Comparison of ENCODE assay signal across 31 mouse cellular contexts in the genomic region with DNA sequence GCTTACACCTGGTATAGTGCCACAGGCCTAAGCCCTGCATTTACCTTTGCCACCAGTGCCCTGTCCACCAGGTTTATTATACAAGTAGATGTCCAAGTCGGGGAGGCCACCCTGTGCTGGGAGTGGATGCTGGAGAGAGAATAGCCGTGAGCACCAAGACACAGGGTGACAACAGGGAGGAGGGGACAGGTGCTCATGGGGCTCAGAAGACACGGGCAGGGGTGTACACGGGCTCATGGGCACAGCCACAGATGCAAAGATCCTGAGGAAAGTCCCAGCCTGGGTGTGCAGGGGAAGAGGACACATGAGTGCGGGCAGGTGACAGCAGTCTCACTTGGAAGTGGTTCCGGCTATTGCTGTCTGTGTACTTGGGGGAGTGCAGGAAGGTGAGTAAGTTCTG.
"Had no signal": no experiment of that assay in that cellular context is flagged by ENCODE, and none has a peak within 500 bp of the region (broad histone marks: within the 10 kb centered on the region; RNA-seq: fewer than 3 reads in every experiment).

No protein-coding gene starts in this region.

- DNase-seq: left cerebral cortex, postnatal 4 days; liver; liver, embryonic 13.5 days; liver, postnatal 0 days; lung, adult 18-20 months; lung, adult 2 months; lung, embryonic 14.5 days; lung, postnatal 10 days; lung, postnatal 14 days; lung, postnatal 36 days; lung, postnatal 4 days had no signal

- H3K9ac ChIP-seq: limb, embryonic 12.5 days; limb, embryonic 13.5 days; limb, embryonic 15.5 days; liver, embryonic 12.5 days; liver, embryonic 13.5 days; liver, embryonic 14.5 days; liver, embryonic 15.5 days; liver, postnatal 0 days; lung, embryonic 14.5 days; lung, embryonic 15.5 days; midbrain, embryonic 12.5 days; midbrain, embryonic 13.5 days; midbrain, embryonic 15.5 days; neural tube, embryonic 12.5 days; neural tube, embryonic 13.5 days had no signal

- H3K9me3 ChIP-seq: limb, embryonic 10.5 days; limb, embryonic 12.5 days; limb, embryonic 13.5 days; limb, embryonic 15.5 days; liver, embryonic 12.5 days; liver, embryonic 13.5 days; liver, embryonic 15.5 days; lung, embryonic 15.5 days; megakaryocyte, embryonic 14.5 days; midbrain, embryonic 10.5 days; midbrain, embryonic 12.5 days; midbrain, embryonic 13.5 days; midbrain, embryonic 15.5 days; neural tube, embryonic 12.5 days; neural tube, embryonic 13.5 days had no signal

- H3K4me2 ChIP-seq: limb, embryonic 12.5 days; limb, embryonic 13.5 days; limb, embryonic 15.5 days; liver, embryonic 11.5 days; liver, embryonic 12.5 days; liver, embryonic 13.5 days; liver, embryonic 15.5 days; lung, embryonic 14.5 days; lung, embryonic 15.5 days; midbrain, embryonic 12.5 days; midbrain, embryonic 13.5 days; midbrain, embryonic 15.5 days; neural tube, embryonic 12.5 days; neural tube, embryonic 13.5 days had no signal

- H3K4me3 ChIP-seq: limb, embryonic 10.5 days; limb, embryonic 12.5 days; limb, embryonic 13.5 days; limb, embryonic 15.5 days; liver, embryonic 12.5 days; liver, embryonic 13.5 days; liver, embryonic 15.5 days; lung, embryonic 15.5 days; megakaryocyte, embryonic 14.5 days; midbrain, embryonic 10.5 days; midbrain, embryonic 12.5 days; midbrain, embryonic 13.5 days; midbrain, embryonic 15.5 days; myocyte; neural tube, embryonic 12.5 days; neural tube, embryonic 13.5 days had no signal

- ATAC-seq: liver, embryonic 12.5 days; liver, postnatal 0 days; lung, postnatal 0 days; midbrain, embryonic 13.5 days; midbrain, embryonic 15.5 days; midbrain, embryonic 16.5 days had no signal

- H3K27ac ChIP-seq: limb, embryonic 10.5 days; limb, embryonic 12.5 days; limb, embryonic 13.5 days; limb, embryonic 15.5 days; liver, embryonic 12.5 days; liver, embryonic 13.5 days; liver, embryonic 14.5 days; liver, embryonic 15.5 days; lung, embryonic 15.5 days; macrophage; midbrain, embryonic 10.5 days; midbrain, embryonic 12.5 days; midbrain, embryonic 13.5 days; midbrain, embryonic 15.5 days; neural tube, embryonic 12.5 days; neural tube, embryonic 13.5 days had no signal

- H3K27me3 ChIP-seq: limb, embryonic 12.5 days; limb, embryonic 13.5 days; limb, embryonic 15.5 days; liver, embryonic 12.5 days; liver, embryonic 13.5 days; liver, embryonic 15.5 days; lung, embryonic 15.5 days; megakaryocyte, embryonic 14.5 days; midbrain, embryonic 12.5 days; midbrain, embryonic 13.5 days; midbrain, embryonic 15.5 days; neural tube, embryonic 12.5 days; neural tube, embryonic 13.5 days had no signal

- H3K4me1 ChIP-seq: limb, embryonic 10.5 days; limb, embryonic 12.5 days; limb, embryonic 13.5 days; limb, embryonic 15.5 days; liver, embryonic 12.5 days; liver, embryonic 13.5 days; liver, embryonic 15.5 days; lung, embryonic 15.5 days; megakaryocyte, embryonic 14.5 days; midbrain, embryonic 10.5 days; midbrain, embryonic 12.5 days; midbrain, embryonic 13.5 days; midbrain, embryonic 15.5 days; neural tube, embryonic 12.5 days; neural tube, embryonic 13.5 days had no signal
